Mouse (Mus musculus): ENCODE data around the gene E2f2. TPM values are rescaled to one million over a fixed set of nuclear protein-coding genes. Genes with fewer than 3 reads are reported as not detected.

The E2f2 gene
- total and polyA plus RNA-seq, 2 experiments, result 0.46 to 0.76 TPM

GRCm38 (mm10) chr4:136206033-136206893 lies 34.1 kb downstream of the E2f2 start, which contains the start of gene Asap3:
Gene Asap3 (plus strand): TSS chr4:136206365.
- H3K36me3 ChIP-seq (ENCODE audit: control insufficient read depth, insufficient read depth, low read length), result no peaks in the 10 kb centered on the region

GRCm38 (mm10) chr4:136206943-136207342 lies 34.7 kb downstream of the E2f2 start:
- Histone ChIP-seq H3K4me1 (ENCODE audit: control insufficient read depth, insufficient read depth, low read length) (peaks cover 11% of the 10 kb centered on the region), H3K9ac (ENCODE audit: low read depth, low read length) (peak overlapping the region; percentile 77), H3K79me2 (ENCODE audit: control insufficient read depth, insufficient read depth, low read length) (peaks cover 7% of the 10 kb centered on the region; the same call in 1 of the 2 replicates), H3K36me3 (ENCODE audit: control insufficient read depth, insufficient read depth, low read length) (no peaks in the 10 kb centered on the region), H3K27me3 (ENCODE audit: control insufficient read depth, insufficient read depth, low read length) (no peaks in the 10 kb centered on the region), H3K27ac (replicated peaks; ENCODE audit: insufficient read depth, low read depth, low read length) (peak overlapping the region; percentile 39), H3K4me3 (ENCODE audit: insufficient read depth, low read depth, low read length) (peak overlapping the region; percentile 36)
- DNase-seq (ENCODE audit: extremely low read depth, low read depth, low spot score), result no peak
- TF ChIP-seq POLR2A (IDR thresholded peaks at IDR 0.05; ENCODE audit: extremely low read depth, insufficient read depth, low read length), result no peak
- TF ChIP-seq CTCF (IDR thresholded peaks at IDR 0.05; ENCODE audit: low read depth, low read length), result no peak
- 11% methylated on average over 6 of the region's 6 CpGs for WGBS

More at GRCm38 (mm10) chr4:136206033-136206893, 34.1 kb downstream of the E2f2 start, which contains the start of gene Asap3:
- peak; percentile 88 for DNase-seq (ENCODE audit: extremely low read depth, low read depth, low spot score)
- no peaks in the 10 kb centered on the region for H3K27me3 ChIP-seq (ENCODE audit: control insufficient read depth, insufficient read depth, low read length)
- peaks cover 7% of the 10 kb centered on the region; the same call in 1 of the 2 replicates for H3K79me2 ChIP-seq (ENCODE audit: control insufficient read depth, insufficient read depth, low read length)
- under 1% methylated on average over 52 of the region's 54 CpGs for WGBS
- peak within 1 kb of the TSS; percentile 69 for H3K4me3 ChIP-seq (ENCODE audit: insufficient read depth, low read depth, low read length)
- peak within 1 kb of the TSS; percentile 39 for H3K27ac ChIP-seq (replicated peaks; ENCODE audit: insufficient read depth, low read depth, low read length)
- H3K4me1 ChIP-seq (ENCODE audit: control insufficient read depth, insufficient read depth, low read length), result peaks cover 11% of the 10 kb centered on the region
- peak within 1 kb of the TSS; percentile 77 for H3K9ac ChIP-seq (ENCODE audit: low read depth, low read length)
- TF ChIP-seq CTCF (IDR thresholded peaks at IDR 0.05; ENCODE audit: low read depth, low read length) (0 out of 2 replicates have a peak, but pooled peaks have one; percentile 15), POLR2A (IDR thresholded peaks at IDR 0.05; ENCODE audit: extremely low read depth, insufficient read depth, low read length) (peak; percentile 88)

GRCm38 (mm10) chr4:136210931-136211330 lies 38.7 kb downstream of the E2f2 start:
- WGBS, result 78% methylated on average over 9 of the region's 9 CpGs
- H3K36me3 ChIP-seq (ENCODE audit: control insufficient read depth, insufficient read depth, low read length), result no peaks in the 10 kb centered on the region
- H3K27ac ChIP-seq (replicated peaks; ENCODE audit: insufficient read depth, low read depth, low read length), result no peak overlapping the region
- DNase-seq (ENCODE audit: extremely low read depth, low read depth, low spot score), result no peak
- H3K27me3 ChIP-seq (ENCODE audit: control insufficient read depth, insufficient read depth, low read length), result no peaks in the 10 kb centered on the region
- no peak overlapping the region for H3K4me3 ChIP-seq (ENCODE audit: insufficient read depth, low read depth, low read length)
- H3K79me2 ChIP-seq (ENCODE audit: control insufficient read depth, insufficient read depth, low read length), result peaks cover 7% of the 10 kb centered on the region; the same call in 1 of the 2 replicates
- no peak for TF ChIP-seq POLR2A (IDR thresholded peaks at IDR 0.05; ENCODE audit: extremely low read depth, insufficient read depth, low read length)
- H3K9ac ChIP-seq (ENCODE audit: low read depth, low read length), result no peak overlapping the region
- peaks cover 25% of the 10 kb centered on the region for H3K4me1 ChIP-seq (ENCODE audit: control insufficient read depth, insufficient read depth, low read length)

GRCm38 (mm10) chr4:136213629-136214028 lies 41.4 kb downstream of the E2f2 start:
- H3K4me1 ChIP-seq (ENCODE audit: control insufficient read depth, insufficient read depth, low read length), result peaks cover 34% of the 10 kb centered on the region
- H3K27me3 ChIP-seq (ENCODE audit: control insufficient read depth, insufficient read depth, low read length), result no peaks in the 10 kb centered on the region
- H3K4me3 ChIP-seq (ENCODE audit: insufficient read depth, low read depth, low read length), result no peak overlapping the region
- no peak overlapping the region for H3K9ac ChIP-seq (ENCODE audit: low read depth, low read length)
- no peaks in the 10 kb centered on the region for H3K36me3 ChIP-seq (ENCODE audit: control insufficient read depth, insufficient read depth, low read length)
- peak; percentile 88 for DNase-seq (ENCODE audit: extremely low read depth, low read depth, low spot score)
- peaks cover 14% of the 10 kb centered on the region; the same call in 1 of the 2 replicates for H3K79me2 ChIP-seq (ENCODE audit: control insufficient read depth, insufficient read depth, low read length)
- H3K27ac ChIP-seq (replicated peaks; ENCODE audit: insufficient read depth, low read depth, low read length), result peak overlapping the region; percentile 59; the same call in 1 of the 2 replicates
- 14% methylated on average over 7 of the region's 7 CpGs for WGBS
- no peak for TF ChIP-seq POLR2A (IDR thresholded peaks at IDR 0.05; ENCODE audit: extremely low read depth, insufficient read depth, low read length)
- TF ChIP-seq CTCF (IDR thresholded peaks at IDR 0.05; ENCODE audit: low read depth, low read length), result no peak

GRCm38 (mm10) chr4:136214828-136215227 lies 42.6 kb downstream of the E2f2 start:
- WGBS, result 27% methylated on average over 8 of the region's 8 CpGs
- peak; percentile 100 for DNase-seq (ENCODE audit: extremely low read depth, low read depth, low spot score)
- Histone ChIP-seq H3K27me3 (ENCODE audit: control insufficient read depth, insufficient read depth, low read length) (no peaks in the 10 kb centered on the region), H3K9ac (ENCODE audit: low read depth, low read length) (0 out of 2 replicates have a peak overlapping the region, but pooled peaks have one; percentile 6), H3K27ac (replicated peaks; ENCODE audit: insufficient read depth, low read depth, low read length) (peak overlapping the region; percentile 98), H3K4me1 (ENCODE audit: control insufficient read depth, insufficient read depth, low read length) (peaks cover 35% of the 10 kb centered on the region), H3K79me2 (ENCODE audit: control insufficient read depth, insufficient read depth, low read length) (peaks cover 16% of the 10 kb centered on the region; the same call in 1 of the 2 replicates), H3K36me3 (ENCODE audit: control insufficient read depth, insufficient read depth, low read length) (no peaks in the 10 kb centered on the region), H3K4me3 (ENCODE audit: insufficient read depth, low read depth, low read length) (no peak overlapping the region)
- TF ChIP-seq CTCF (IDR thresholded peaks at IDR 0.05; ENCODE audit: low read depth, low read length), result no peak
- no peak for TF ChIP-seq POLR2A (IDR thresholded peaks at IDR 0.05; ENCODE audit: extremely low read depth, insufficient read depth, low read length)
